Mouse (Mus musculus) cerebellum, adult 9-10 months (tissue): ENCODE data around the gene Fem1a.
"Not testable (repeated sequence)": the region's sequence is repeated elsewhere in the genome, so short reads cannot be mapped to it uniquely, and the experiment has no call there.

Experiments used
- DNase-seq: peaks from one replicate; pipeline ENCODE4 v3.0.0; 2022

The Fem1a gene

GRCm38 (mm10) chr17:56257181-56257894 lies 728 bp downstream of the Fem1a start:
- DNase-seq: peak; percentile 68

GRCm38 (mm10) chr17:56258269-56258668 lies 1.7 kb downstream of the Fem1a start:
- peak; percentile 58 for DNase-seq

GRCm38 (mm10) chr17:56258812-56259211 lies 2.2 kb downstream of the Fem1a start:
- DNase-seq: not testable (repeated sequence)

GRCm38 (mm10) chr17:56259301-56260037 lies 2.9 kb downstream of the Fem1a start:
- no peak for DNase-seq

- DNase-seq: no peak
Measured at GRCm38 (mm10) chr17:56261166-56261565, 4.6 kb downstream of the Fem1a start.

GRCm38 (mm10) chr17:56262645-56263094 lies 6.1 kb downstream of the Fem1a start:
- DNase-seq: no peak

GRCm38 (mm10) chr17:56264020-56264419 lies 7.4 kb downstream of the Fem1a start:
- DNase-seq: peak; percentile 83

GRCm38 (mm10) chr17:56265011-56265410 lies 8.4 kb downstream of the Fem1a start:
- DNase-seq: no peak

GRCm38 (mm10) chr17:56265869-56266268 lies 9.3 kb downstream of the Fem1a start:
- no peak for DNase-seq

- DNase-seq: no peak
Measured at GRCm38 (mm10) chr17:56266271-56266670, 9.7 kb downstream of the Fem1a start.

GRCm38 (mm10) chr17:56269153-56269630 lies 12.6 kb downstream of the Fem1a start:
- peak; percentile 90 for DNase-seq

- no peak for DNase-seq
Measured at GRCm38 (mm10) chr17:56269741-56270140, 13.1 kb downstream of the Fem1a start.

GRCm38 (mm10) chr17:56271609-56272253 lies 15.1 kb downstream of the Fem1a start:
- DNase-seq: no peak

- DNase-seq: no peak
Measured at GRCm38 (mm10) chr17:56272644-56273043, 16.0 kb downstream of the Fem1a start.

- DNase-seq: no peak
Measured at GRCm38 (mm10) chr17:56273482-56273881, 16.9 kb downstream of the Fem1a start.

- DNase-seq: no peak
Measured at GRCm38 (mm10) chr17:56273986-56274385, 17.4 kb downstream of the Fem1a start.

GRCm38 (mm10) chr17:56275842-56276480 lies 19.4 kb downstream of the Fem1a start:
- peak; percentile 52 for DNase-seq

GRCm38 (mm10) chr17:56276643-56277566 lies 20.3 kb downstream of the Fem1a start, which contains the start of gene Ticam1:
TSS of gene Ticam1 (minus strand) at chr17:56276786.
- DNase-seq: peak; percentile 77

GRCm38 (mm10) chr17:56277567-56277893 lies 20.9 kb downstream of the Fem1a start:
- DNase-seq: no peak

GRCm38 (mm10) chr17:56278340-56278739 lies 21.7 kb downstream of the Fem1a start:
- no peak for DNase-seq

GRCm38 (mm10) chr17:56279481-56280155 lies 23.0 kb downstream of the Fem1a start:
- DNase-seq: no peak
